Mouse (Mus musculus) midbrain, embryonic 11.5 days (tissue): Measurements from ENCODE around the gene Fes. TPM values are rescaled to one million over a fixed set of nuclear protein-coding genes. Genes with fewer than 3 reads are reported as not detected.

Experiments used
- ATAC-seq: fragments of 200-750 bp; cut with Nextera tagmentation; 2 replicates; pipeline ENCODE4 v1.8.0; 2017; ENCODE audit warnings: moderate TSS enrichment, moderate library complexity; ENCODE audit not compliant: low FRiP score
- DNase-seq: peaks from one replicate; pipeline ENCODE4 v3.0.0; 2015; ENCODE audit warnings: low spot score; ENCODE audit errors: missing footprints
- H3K27ac ChIP-seq: fragments of 300-500 bp; sonication (generic); 2 replicates; pipeline ENCODE4 v1.5.1; 2014; ENCODE audit warnings: low read depth, low read length
- H3K27me3 ChIP-seq: fragments of 300-500 bp; sonication (generic); 2 replicates; pipeline ENCODE4 v1.6.1; 2014; ENCODE audit warnings: mild to moderate bottlenecking, low read length, moderate library complexity, mixed read lengths; ENCODE audit not compliant: control insufficient read depth, insufficient read depth
- H3K36me3 ChIP-seq: fragments of 300-500 bp; sonication (generic); 2 replicates; pipeline ENCODE4 v1.6.1; 2014; ENCODE audit warnings: mild to moderate bottlenecking, low read length, moderate library complexity, mixed read lengths; ENCODE audit not compliant: control insufficient read depth, insufficient read depth
- H3K4me1 ChIP-seq: fragments of 300-500 bp; sonication (generic); 2 replicates; pipeline ENCODE4 v1.6.1; 2014; ENCODE audit warnings: low read length; ENCODE audit not compliant: control insufficient read depth, insufficient read depth
- H3K4me2 ChIP-seq: fragments of 300-500 bp; sonication (generic); 2 replicates; pipeline ENCODE4 v1.6.1; 2014; ENCODE audit warnings: mild to moderate bottlenecking, moderate library complexity
- H3K4me3 ChIP-seq: fragments of 300-500 bp; sonication (generic); 2 replicates; pipeline ENCODE4 v1.5.1; 2014; ENCODE audit warnings: low read depth, low read length
- H3K9ac ChIP-seq: fragments of 300-500 bp; sonication (generic); 2 replicates; pipeline ENCODE4 v1.6.1; 2014; ENCODE audit warnings: low read length
- H3K9me3 ChIP-seq: fragments of 300-500 bp; sonication (generic); 2 replicates; pipeline ENCODE4 v1.6.1; 2016; ENCODE audit warnings: low read length; ENCODE audit not compliant: control insufficient read depth
- WGBS: fragments of 180-500 bp; shearing (Covaris S2); extraction: QIAGEN DNeasy Blood & Tissue Kit; methylation state at CpG from one replicate; pipeline ENCODE4 v1.1.7; 2014; 5-methylcytosine and 5-hydroxymethylcytosine counted together
- polyA plus RNA-seq: library from polyadenylated mRNA; unstranded; fragments of >200 nt; fragmentation: Nextera tagmentation; extraction: Ambion mirVana; gene quantifications from 2 replicates; pipeline ENCODE4 v1.2.1, GENCODE M21; 2014

Gene Fes
- polyA plus RNA-seq, 1 experiment from 2014 or later, result 7.6 TPM

DNA sequence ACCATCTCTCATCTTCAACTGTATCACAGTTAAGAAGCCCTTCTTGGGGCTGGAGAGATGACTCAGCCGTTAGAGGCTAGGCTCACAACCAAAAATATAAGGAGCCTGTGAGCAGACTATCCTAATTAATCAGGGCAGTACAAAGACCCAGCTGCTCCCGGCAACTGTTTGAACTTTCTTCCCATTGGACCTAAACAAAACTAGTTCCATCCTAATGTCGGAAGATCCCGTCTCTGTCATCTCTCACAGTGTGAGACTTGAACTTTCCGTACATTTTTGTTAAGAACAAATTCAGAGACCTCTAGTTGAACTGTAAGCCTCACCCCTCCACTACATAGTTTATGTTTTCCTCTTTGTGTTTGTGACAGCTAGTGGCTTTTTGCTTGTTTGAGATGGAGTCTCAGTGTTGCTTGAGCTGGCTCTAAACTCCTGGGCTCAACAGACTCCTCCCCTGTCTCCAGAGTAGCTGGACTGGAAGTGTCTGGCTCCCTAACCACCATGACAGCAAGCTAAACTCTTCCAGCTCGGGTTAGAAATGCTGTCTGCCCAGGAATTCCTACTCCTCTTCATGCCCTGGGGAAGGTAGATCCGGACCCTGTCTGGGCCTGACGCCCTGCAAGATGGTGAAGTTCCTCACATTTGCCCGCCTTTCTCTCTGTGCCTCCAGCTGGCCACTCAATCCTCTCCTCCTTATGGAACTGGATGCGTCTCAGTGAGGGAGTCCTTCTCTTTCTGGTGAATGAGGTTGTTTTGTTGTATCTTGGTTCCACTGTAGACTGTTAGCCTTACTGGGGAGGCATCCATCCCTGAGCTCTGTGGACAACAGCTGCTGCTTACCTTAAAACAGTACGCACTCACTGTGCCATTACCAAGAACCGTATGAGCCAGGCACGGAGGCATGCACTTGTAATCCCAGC lies 39.8 kb downstream of the Fes start:
- no peak overlapping the region for H3K4me2 ChIP-seq
- no peak for ATAC-seq
- H3K27ac ChIP-seq, result no peak overlapping the region
- H3K9ac ChIP-seq, result no peak overlapping the region
- H3K36me3 ChIP-seq, result peaks cover 9% of the 10 kb centered on the region
- no peak overlapping the region for H3K4me3 ChIP-seq
- no peak for DNase-seq
- H3K4me1 ChIP-seq, result peaks cover 5% of the 10 kb centered on the region
- WGBS, result 77% methylated on average over 13 of the region's 13 CpGs
- no peaks in the 10 kb centered on the region for H3K27me3 ChIP-seq
- no peaks in the 10 kb centered on the region for H3K9me3 ChIP-seq

DNA sequence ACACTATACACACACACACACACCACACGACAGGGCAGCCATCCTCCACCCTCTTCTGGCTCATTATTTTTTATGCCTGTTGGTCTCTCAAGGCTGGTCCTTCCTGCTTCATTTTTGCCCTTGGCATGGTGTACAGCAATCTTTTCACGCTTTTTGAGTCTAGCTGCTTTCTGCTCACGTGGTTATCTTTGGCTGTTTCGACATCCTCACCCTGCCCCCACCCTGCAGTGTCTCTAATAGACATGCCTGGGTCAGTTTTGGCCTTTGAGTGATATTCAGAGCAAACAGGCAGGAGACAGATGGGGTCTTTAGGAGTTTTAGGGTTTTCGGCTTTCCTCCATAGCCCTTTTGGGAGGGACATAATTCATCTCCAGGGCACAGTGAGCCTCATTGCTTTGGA lies 40.9 kb downstream of the Fes start:
- peaks cover 7% of the 10 kb centered on the region for H3K36me3 ChIP-seq
- no peaks in the 10 kb centered on the region for H3K9me3 ChIP-seq
- H3K4me2 ChIP-seq, result no peak overlapping the region
- H3K4me3 ChIP-seq, result no peak overlapping the region
- H3K27me3 ChIP-seq, result no peaks in the 10 kb centered on the region; the same call in 1 of the 2 replicates
- peaks cover 5% of the 10 kb centered on the region for H3K4me1 ChIP-seq
- WGBS, result 92% methylated on average over 5 of the region's 5 CpGs
- ATAC-seq, result no peak
- no peak overlapping the region for H3K9ac ChIP-seq
- no peak for DNase-seq
- H3K27ac ChIP-seq, result no peak overlapping the region

DNA sequence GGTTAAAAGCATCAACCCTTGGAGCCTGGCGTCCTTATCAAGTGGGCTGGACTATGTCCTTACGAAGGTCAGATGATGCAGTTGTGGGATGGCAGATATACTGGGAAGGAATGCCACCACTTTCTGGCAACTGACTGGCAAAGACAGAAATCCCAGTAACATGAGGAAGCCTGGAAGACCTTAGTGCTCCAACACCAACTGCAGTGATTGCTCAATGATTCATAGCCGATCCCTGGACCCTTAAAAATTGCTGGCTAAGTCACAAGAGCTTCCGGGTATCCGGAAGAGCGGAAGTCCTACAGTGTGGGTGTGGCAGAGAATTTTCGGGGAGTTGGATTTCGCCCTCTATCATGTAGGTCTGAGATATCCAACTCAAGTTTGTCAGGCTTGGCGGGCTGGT lies 41.6 kb downstream of the Fes start:
- no peak overlapping the region for H3K9ac ChIP-seq
- peaks cover 2% of the 10 kb centered on the region for H3K36me3 ChIP-seq
- ATAC-seq (no peak), DNase-seq (no peak)
- H3K27me3 ChIP-seq, result no peaks in the 10 kb centered on the region; the same call in 1 of the 2 replicates
- no peaks in the 10 kb centered on the region for H3K9me3 ChIP-seq
- WGBS, result 90% methylated on average over 9 of the region's 9 CpGs
- no peak overlapping the region for H3K27ac ChIP-seq
- no peak overlapping the region for H3K4me2 ChIP-seq
- no peak overlapping the region for H3K4me3 ChIP-seq
- H3K4me1 ChIP-seq, result peaks cover 9% of the 10 kb centered on the region

DNA sequence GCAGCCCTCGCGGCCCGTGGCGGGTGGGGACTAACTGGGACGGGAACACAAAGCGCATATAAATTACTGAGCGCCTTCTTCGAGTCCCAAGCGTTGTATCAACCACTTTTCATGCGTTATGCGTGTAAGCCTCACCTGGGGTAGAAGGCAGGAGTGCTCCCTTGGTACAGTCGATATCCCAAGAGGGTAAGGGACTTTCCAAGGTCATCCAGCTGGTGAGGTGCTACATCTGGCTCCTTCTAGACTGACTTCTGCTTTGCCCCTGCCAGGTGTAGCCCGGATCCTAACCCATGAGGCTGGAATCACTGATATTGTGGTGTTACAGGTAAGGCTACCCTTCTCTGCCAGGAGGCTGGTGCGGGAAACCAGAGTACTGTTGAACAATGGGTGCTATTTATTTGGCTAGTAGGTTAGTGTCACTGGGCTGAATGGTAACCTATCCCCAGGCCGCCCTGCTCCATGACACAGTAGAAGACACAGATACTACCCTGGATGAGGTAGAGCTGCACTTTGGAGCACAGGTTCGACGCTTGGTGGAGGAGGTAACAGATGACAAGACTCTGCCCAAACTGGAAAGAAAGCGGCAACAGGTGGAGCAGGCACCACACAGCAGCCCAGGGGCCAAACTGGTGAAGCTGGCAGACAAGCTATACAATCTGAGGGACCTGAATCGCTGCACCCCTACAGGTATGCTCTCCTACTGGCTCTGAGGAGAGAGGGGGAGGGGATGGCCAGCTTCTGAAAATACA lies 44.3 kb downstream of the Fes start:
- H3K4me2 ChIP-seq, result peak overlapping the region; percentile 85
- 26% methylated on average over 19 of the region's 19 CpGs for WGBS
- H3K27me3 ChIP-seq, result no peaks in the 10 kb centered on the region; the same call in 1 of the 2 replicates
- peak; percentile 8; the same call in 1 of the 2 replicates for ATAC-seq
- DNase-seq, result no peak
- H3K9ac ChIP-seq, result peak overlapping the region; percentile 86
- peaks cover 23% of the 10 kb centered on the region for H3K4me1 ChIP-seq
- no peaks in the 10 kb centered on the region; the same call in 1 of the 2 replicates for H3K36me3 ChIP-seq
- peak overlapping the region; percentile 47 for H3K4me3 ChIP-seq
- H3K27ac ChIP-seq, result no peak overlapping the region; the same call in 1 of the 2 replicates
- no peaks in the 10 kb centered on the region for H3K9me3 ChIP-seq

DNA sequence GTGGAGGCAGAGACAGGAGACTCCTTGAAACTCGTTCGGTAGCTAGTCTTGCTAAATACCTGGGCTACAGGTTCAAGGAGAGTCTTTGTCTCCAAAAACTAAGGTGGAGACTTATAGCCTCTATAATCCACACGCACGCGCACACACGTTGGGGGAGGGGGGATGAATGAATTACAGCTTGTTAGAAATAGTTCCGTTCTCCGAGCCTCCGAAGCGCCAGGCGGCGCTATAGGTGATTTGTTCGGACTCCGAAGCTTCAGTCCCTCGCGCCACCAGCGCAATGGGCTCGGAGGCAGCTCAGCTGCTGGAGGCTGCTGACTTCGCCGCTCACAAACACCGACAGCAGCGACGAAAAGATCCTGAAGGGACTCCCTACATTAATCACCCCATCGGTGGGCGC lies 44.9 kb downstream of the Fes start, which contains the start of gene Hddc3:
Hddc3 (plus strand) TSS at position 247 of the 400 bp plus-strand sequence.
- Histone ChIP-seq H3K27ac (no peak within 1 kb of the TSS; the same call in 1 of the 2 replicates), H3K27me3 (no peaks in the 10 kb centered on the region; the same call in 1 of the 2 replicates), H3K4me3 (peak within 1 kb of the TSS; percentile 47), H3K9ac (peak within 1 kb of the TSS; percentile 86), H3K4me2 (peak within 1 kb of the TSS; percentile 85), H3K9me3 (no peaks in the 10 kb centered on the region), H3K4me1 (peaks cover 23% of the 10 kb centered on the region), H3K36me3 (no peaks in the 10 kb centered on the region; the same call in 1 of the 2 replicates)
- ATAC-seq (peak; percentile 31), DNase-seq (peak; percentile 100)
- WGBS, result 3% methylated on average over 25 of the region's 25 CpGs

DNA sequence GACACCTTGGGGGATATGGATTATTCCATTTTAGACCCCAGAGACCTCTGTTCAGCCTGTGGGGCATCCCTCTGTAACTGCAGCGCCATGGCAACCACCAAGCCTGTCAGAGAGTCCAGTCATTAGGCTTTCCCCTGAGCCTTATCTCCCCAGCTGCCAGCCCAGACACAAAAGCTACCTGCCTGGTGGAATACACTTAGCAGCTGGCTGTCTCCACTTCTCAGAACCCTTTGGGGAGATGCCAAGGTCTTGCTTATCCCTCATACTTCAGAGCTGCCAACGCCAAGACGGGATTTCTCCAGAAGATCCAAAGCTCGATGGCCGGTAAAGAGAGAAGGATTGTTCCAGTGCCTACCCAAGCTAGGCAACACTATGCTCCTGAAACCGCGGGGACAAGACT lies 46.0 kb downstream of the Fes start:
- DNase-seq (no peak), ATAC-seq (no peak)
- Histone ChIP-seq H3K36me3 (no peaks in the 10 kb centered on the region; the same call in 1 of the 2 replicates), H3K9me3 (no peaks in the 10 kb centered on the region), H3K9ac (no peak overlapping the region), H3K4me3 (no peak overlapping the region), H3K4me1 (peaks cover 23% of the 10 kb centered on the region), H3K27me3 (no peaks in the 10 kb centered on the region; the same call in 1 of the 2 replicates), H3K27ac (no peak overlapping the region), H3K4me2 (no peak overlapping the region)
- 78% methylated on average over 7 of the region's 7 CpGs for WGBS

- peak; percentile 51; the same call in 1 of the 2 replicates for ATAC-seq
- no peaks in the 10 kb centered on the region; the same call in 1 of the 2 replicates for H3K36me3 ChIP-seq
- H3K9me3 ChIP-seq, result no peaks in the 10 kb centered on the region
- peak within 1 kb of the TSS; percentile 83 for H3K4me2 ChIP-seq
- WGBS, result 2% methylated on average over 10 of the region's 11 CpGs
- no peaks in the 10 kb centered on the region; the same call in 1 of the 2 replicates for H3K27me3 ChIP-seq
- peak within 1 kb of the TSS; percentile 75 for H3K9ac ChIP-seq
- H3K4me3 ChIP-seq, result peak within 1 kb of the TSS; percentile 69
- no peak for DNase-seq
- H3K4me1 ChIP-seq, result peaks cover 23% of the 10 kb centered on the region
- H3K27ac ChIP-seq, result peak within 1 kb of the TSS; percentile 60; the same call in 1 of the 2 replicates
Observed at GRCm38 (mm10) chr7:80340793-80341192, 47.0 kb downstream of the Fes start, which contains the start of gene Unc45a. TSS of gene Unc45a (minus strand) at chr7:80341005.

DNA sequence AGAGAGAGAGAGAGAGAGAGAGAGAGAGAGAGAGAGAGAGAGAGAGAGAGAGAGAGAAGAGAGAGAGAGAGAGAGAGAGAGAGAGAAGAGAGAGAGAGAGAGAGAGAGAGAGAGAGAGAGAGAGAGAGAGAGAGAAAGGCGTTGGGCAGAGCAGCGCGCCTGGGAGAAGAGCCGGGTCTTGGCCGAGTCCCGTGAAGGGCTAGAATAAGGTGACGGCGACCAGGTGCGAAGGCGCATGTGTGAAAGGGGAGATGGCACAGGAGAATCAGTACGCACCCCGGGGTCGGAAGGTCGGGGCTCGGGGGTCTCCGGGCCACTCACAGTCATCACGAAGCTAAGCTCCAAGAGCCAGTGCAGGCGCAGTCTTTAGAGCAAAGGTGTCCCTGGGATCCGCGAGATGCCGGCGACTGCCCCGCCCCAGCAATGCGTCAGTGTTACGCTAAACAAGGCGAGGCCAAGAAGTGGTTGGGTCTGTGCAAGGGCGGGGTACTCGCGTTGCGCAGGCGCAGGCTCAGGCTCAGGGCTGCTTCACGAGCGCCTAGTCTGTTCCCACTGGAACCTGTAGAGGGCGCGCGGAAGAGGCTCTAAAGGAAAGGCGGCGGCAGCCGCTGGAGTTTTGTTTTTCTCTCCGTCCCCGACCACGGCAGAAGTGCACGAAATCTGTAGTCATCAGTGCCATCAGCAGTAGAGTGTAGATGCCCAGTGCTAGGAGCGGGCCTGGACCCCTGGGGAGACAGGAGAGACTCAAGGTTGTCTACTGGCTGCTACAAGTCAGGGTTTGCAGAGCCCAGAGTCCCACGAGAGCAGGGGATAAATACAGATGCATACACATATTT lies 47.7 kb downstream of the Fes start:
- peak overlapping the region; percentile 69 for H3K4me3 ChIP-seq
- WGBS, result under 1% methylated on average over 45 of the region's 45 CpGs
- peak; percentile 96 for ATAC-seq

More for the DNA sequence above, 47.7 kb downstream of the Fes start:
- Histone ChIP-seq H3K27me3 (no peaks in the 10 kb centered on the region; the same call in 1 of the 2 replicates), H3K9me3 (no peaks in the 10 kb centered on the region), H3K9ac (peak overlapping the region; percentile 75), H3K4me2 (peak overlapping the region; percentile 83), H3K27ac (peak overlapping the region; percentile 60; the same call in 1 of the 2 replicates), H3K4me1 (peaks cover 23% of the 10 kb centered on the region), H3K36me3 (peaks cover 5% of the 10 kb centered on the region)
- peak; percentile 99 for DNase-seq
